Mouse (Mus musculus) bone marrow, adult 2 months (tissue): ENCODE data around the gene Rhox8.

Experiments
- CTCF ChIP-seq: fragments of 200-500 bp; IDR thresholded peaks from 2 replicates; pipeline ENCODE4 v1.5.1; 2011; ENCODE audit warnings: low read length, control low read depth; ENCODE audit not compliant: control insufficient read depth, insufficient read depth
- POLR2A ChIP-seq: fragments of 200-500 bp; IDR thresholded peaks from 2 replicates; pipeline ENCODE4 v1.6.1; 2011; ENCODE audit warnings: low read depth, mild to moderate bottlenecking, control low read depth, low read length, borderline replicate concordance; ENCODE audit not compliant: control insufficient read depth

- TF ChIP-seq CTCF (no peak), POLR2A (no peak)
Measured at GRCm38 (mm10) chrX:37871641-37872040, 7.1 kb downstream of the Rhox8 start.
